Mouse (Mus musculus) gastrocnemius, postnatal 10 days (tissue): ENCODE results near the gene Spsb4. TPM values are rescaled to one million over a fixed set of nuclear protein-coding genes. Genes with fewer than 3 reads are reported as not detected.
"Not testable (repeated sequence)": the region's sequence is repeated elsewhere in the genome, so short reads cannot be mapped to it uniquely, and the experiment has no call there.

Experiments used
- DNase-seq: peaks from one replicate; pipeline ENCODE4 v3.0.0; 2021; ENCODE audit warnings: mixed read lengths
- total RNA-seq, 2 experiments: library from RNA; stranded (reverse); gene quantifications; 2 replicates each; pipeline ENCODE4 v1.2.3; 2021

Spsb4 gene
- total RNA-seq, 2 experiments from 2014 or later = 5.6 to 7.8 TPM

GRCm38 (mm10) chr9:96954063-96954809, 64.4 kb downstream of the Spsb4 start:
- no peak for DNase-seq

DNA sequence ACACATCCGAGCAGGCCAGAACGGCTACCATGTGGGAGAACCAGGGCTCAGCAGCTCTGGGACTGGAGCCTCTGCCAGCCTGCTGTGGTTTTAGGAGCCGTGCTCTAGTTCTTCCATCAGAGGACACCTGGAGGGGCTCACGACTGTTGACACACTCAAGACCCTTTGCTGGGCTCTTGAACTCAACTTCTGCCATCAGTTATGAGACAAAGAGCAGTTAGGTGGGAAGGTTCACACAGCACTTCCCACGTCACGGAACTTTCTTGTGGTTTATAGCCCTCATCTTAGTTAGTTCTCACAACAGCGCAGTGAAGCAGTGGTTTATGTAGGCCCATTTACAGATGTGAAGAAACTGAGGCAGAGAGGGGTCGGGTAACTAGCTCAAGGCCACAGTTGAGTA, 65.2 kb downstream of the Spsb4 start:
- no peak for DNase-seq

DNA sequence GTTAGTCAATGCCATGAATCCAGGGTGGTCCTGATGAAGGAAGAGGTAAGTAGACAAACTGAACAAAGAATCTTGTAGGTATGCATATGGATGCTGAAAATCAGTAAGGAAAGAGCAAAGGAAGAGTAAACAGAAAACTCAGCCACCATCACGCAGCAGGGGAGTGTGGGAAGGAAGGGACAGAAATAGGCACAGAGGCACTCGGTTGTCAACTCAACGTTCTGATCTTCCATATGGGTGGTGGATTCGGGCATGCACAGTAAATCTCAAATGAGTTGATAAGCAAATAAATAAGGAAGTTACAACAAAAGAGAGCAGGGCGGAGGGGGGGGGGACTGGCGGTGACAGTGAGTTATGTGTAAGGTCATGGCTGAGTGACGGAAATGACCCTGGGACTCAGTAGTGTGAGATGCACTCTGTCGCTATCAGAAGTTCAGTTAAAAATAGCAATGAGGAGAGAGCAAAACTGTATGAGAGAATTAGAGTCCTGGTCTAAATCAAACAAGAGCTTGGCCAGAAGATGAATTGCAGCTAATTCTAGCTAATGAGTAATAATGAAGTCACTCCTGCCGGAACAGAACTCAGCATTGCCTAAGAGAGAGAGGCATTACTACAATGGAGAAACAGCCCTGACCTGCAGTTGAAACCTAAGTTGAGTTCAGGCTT, 66.2 kb downstream of the Spsb4 start:
- DNase-seq = no peak

DNA sequence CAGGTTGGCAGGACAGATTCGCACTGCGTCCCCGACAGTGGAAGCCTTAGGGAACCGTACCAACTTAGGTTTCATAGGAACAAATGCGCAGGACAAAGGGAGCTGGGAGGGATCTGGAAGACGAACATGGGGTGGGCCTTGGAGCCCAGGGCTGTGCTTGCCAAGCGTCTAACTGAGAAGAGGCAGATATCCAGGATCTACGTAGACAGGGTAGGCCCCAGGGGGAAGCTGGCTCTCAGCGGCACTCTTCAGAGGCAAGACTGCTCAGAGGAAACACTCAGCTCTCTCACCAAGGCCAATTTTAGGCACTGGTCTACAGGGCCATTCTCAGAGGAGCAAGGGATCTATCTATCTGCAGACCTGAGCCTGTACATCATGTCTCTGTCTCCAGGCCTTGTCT, 69.1 kb downstream of the Spsb4 start:
- DNase-seq = no peak

- no peak for DNase-seq
Observed at GRCm38 (mm10) chr9:96948546-96948945, 70.1 kb downstream of the Spsb4 start.

DNA sequence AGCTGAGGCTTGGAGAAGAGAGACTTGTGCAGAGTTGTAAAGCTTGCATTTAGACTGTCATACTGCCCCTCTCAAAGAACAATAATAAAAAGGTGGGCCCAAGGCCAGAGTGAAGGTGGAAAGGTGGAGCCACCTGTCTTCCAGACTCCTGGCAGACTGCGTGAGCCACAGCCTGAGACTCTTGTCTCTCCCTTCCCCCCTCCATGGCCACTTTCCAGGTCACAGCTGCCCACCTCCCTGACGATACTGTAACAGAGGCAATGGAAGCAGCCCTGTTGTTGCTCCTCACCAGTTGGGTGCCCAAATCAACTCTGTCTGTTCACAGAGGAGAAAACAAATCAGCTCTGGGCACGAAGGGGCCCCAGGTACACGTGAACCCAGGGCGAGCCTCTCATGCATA, 71.5 kb downstream of the Spsb4 start:
- no peak for DNase-seq

GRCm38 (mm10) chr9:96944517-96944916, 74.1 kb downstream of the Spsb4 start:
- DNase-seq = no peak

GRCm38 (mm10) chr9:96942975-96943374, 75.7 kb downstream of the Spsb4 start:
- no peak for DNase-seq

- DNase-seq = no peak
Observed at GRCm38 (mm10) chr9:96938887-96939286, 79.8 kb downstream of the Spsb4 start.

- not testable (repeated sequence) for DNase-seq
Observed at GRCm38 (mm10) chr9:96936427-96936826, 82.2 kb downstream of the Spsb4 start.

DNA sequence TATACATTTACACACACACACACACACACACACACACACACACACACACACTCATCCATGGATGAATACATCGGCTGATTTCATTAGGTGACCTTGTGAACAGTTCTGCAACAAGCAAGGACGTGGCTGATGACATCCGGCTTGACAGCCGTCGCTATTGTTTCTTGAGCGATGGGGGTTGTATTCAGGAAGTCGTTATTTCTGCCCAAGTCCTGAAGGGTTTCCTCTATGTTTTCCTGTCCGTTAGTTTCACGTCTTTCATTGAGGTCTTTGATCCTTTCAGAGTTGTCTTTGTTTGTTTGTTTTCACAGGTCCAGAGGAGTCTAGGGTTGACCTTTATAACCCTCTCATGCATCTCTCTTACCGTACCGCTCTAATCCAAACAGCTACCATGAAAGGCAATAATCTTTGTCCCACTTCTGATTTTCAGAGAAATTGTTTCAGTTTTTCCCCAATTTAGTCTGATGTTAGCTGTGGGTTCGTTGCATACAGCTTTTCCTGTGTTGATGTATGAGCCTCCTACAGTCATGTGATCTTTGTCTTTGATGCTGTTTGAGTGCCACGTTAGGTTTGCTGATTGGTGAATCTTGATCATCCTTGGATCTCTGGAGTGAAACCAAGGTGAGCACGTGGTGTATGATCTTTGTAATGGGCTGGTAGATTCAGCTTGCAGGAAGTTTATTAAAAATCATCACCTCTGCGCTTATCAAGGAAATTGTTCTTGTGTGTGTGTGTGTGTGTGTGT, 82.9 kb downstream of the Spsb4 start:
- DNase-seq = no peak

GRCm38 (mm10) chr9:96934816-96935215, 83.8 kb downstream of the Spsb4 start:
- no peak for DNase-seq

DNA sequence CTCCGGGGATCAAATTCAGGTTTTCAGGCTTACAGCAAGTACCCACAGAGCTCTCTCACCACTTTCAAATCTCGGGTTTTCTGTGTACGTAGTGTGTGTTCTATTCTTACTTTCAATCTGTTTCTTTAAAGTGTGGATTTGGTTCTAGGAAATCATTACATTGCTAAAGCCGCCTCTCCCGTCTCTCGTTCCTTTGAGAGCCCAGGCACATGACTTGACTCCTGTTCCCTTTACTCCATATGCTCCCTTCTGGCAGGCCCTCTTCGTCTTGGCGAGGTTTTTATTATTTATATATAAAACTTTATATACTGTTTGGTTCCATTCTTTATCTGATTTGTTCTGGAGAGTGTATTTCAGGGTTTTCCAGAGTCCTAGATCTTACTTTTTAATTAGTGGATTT, 85.9 kb downstream of the Spsb4 start:
- DNase-seq = no peak

- DNase-seq = no peak
Observed at GRCm38 (mm10) chr9:96923577-96924316, 94.9 kb downstream of the Spsb4 start.

DNA sequence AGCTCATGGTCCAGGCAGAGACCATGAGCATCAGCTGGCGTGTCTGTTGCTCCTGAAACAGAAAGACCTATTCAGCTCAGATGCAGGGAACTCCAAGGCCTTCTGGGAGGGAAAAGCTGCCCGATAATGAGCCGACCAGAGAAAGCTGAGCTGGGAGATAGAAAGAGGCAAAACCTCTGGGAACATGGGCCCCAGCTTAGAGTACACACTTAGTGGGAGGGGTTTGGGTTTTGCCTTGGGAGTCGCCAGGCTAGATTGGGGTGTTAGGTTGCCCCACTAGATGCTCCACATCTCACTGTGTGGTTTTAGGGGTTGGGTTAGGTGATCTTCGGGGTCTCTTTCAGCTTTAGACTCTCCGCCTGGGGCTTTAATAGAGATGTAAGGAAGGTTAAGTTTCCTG, 95.5 kb downstream of the Spsb4 start:
- no peak for DNase-seq

- DNase-seq = peak; percentile 89
Observed at GRCm38 (mm10) chr9:96916620-96917538, 101.8 kb downstream of the Spsb4 start.

DNA sequence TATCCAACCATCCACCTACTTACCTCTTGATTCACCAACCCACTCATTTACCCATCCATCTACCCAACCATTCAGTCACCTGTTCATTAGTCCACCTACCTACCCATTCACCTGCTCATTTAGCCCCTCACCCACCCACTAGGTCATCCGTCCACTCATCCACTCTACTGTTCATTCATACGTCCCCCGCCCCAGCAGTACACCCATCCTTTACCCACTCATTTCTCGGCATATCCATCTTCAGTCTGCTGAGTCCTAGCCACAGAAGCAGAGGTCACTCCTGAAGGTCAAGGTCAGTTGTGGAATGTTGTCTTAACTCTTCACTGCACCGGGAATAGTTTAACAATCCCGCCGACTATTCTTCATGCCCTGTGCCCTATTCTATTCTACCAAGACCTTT, 102.6 kb downstream of the Spsb4 start:
- DNase-seq = no peak

DNA sequence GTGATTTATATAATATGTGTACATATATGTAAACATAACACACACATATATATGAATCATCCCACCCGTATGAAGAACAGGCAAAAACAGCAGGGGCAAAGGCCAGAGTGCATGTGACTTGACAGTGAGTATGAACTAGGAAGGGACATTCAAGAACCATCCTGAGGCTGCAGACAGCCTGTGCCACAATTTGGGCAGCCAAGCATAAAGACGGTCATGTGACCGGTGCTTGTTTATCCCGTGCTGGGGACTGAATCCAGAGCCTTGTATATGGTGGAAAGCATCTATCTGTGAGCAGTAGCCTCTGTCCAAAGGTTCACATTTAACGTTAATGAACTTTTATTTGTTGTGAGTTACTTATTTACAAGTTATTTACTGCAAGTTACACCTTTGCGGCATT, 103.8 kb downstream of the Spsb4 start:
- no peak for DNase-seq

- no peak for DNase-seq
Observed at GRCm38 (mm10) chr9:96914005-96914404, 104.6 kb downstream of the Spsb4 start.

GRCm38 (mm10) chr9:96909503-96909902, 109.1 kb downstream of the Spsb4 start:
- no peak for DNase-seq

DNA sequence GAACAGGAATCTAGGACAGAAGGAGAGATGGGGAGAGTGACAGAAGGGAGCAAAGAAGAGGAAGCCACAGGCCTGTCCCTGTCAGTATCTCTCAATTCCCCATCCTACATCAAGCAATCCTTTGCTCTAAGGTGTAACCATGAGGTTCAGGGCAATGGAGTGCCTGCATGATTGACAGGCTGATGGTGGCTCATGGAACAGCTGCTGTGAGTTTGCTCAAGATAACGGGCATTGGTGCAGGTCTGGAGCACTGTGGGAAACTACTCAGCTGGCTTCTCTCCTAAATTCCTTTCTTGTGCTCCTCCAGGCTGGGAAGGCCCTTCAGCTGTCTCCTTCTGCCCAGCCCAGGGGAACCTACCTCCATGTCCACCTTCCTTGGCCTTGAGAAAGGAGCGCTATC, 109.9 kb downstream of the Spsb4 start:
- no peak for DNase-seq
